Mouse (Mus musculus) hindbrain, embryonic 14.5 days (tissue): ENCODE measurements around the gene Gpr26. TPM values are rescaled to one million over a fixed set of nuclear protein-coding genes. Genes with fewer than 3 reads are reported as not detected.

Experiments used
- ATAC-seq: fragments of 200-750 bp; cut with Nextera tagmentation; 2 replicates; pipeline ENCODE4 v1.8.0; 2017; ENCODE audit warnings: moderate number of reproducible peaks, mild to moderate bottlenecking, moderate TSS enrichment, moderate library complexity; ENCODE audit not compliant: low FRiP score
- DNase-seq: peaks from one replicate; pipeline ENCODE4 v3.0.0-alpha.2; 2015; ENCODE audit warnings: low spot score
- H3K27ac ChIP-seq: fragments of 300-500 bp; sonication (generic); 2 replicates; pipeline ENCODE4 v1.5.1; 2014; ENCODE audit warnings: mild to moderate bottlenecking, moderate library complexity
- H3K27me3 ChIP-seq: fragments of 300-500 bp; sonication (generic); 2 replicates; pipeline ENCODE4 v1.6.1; 2014; ENCODE audit warnings: mild to moderate bottlenecking, low read length, mixed read lengths; ENCODE audit not compliant: control insufficient read depth, insufficient read depth
- H3K36me3 ChIP-seq: fragments of 300-500 bp; sonication (generic); replicated peaks from 2 replicates; pipeline ENCODE4 v1.6.1; 2014; ENCODE audit not compliant: control insufficient read depth, insufficient read depth
- H3K4me1 ChIP-seq: fragments of 300-500 bp; sonication (generic); replicated peaks from 2 replicates; pipeline ENCODE4 v1.6.1; 2014; ENCODE audit warnings: antibody characterized with exemption, low read length, mixed read lengths; ENCODE audit not compliant: control insufficient read depth, insufficient read depth
- H3K4me2 ChIP-seq: fragments of 300-500 bp; sonication (generic); replicated peaks from 2 replicates; pipeline ENCODE4 v1.6.1; 2014; ENCODE audit warnings: mild to moderate bottlenecking, moderate library complexity
- H3K4me3 ChIP-seq: fragments of 300-500 bp; sonication (generic); replicated peaks from 2 replicates; pipeline ENCODE4 v1.5.1; 2014; ENCODE audit warnings: mild to moderate bottlenecking, low read length
- H3K9ac ChIP-seq: fragments of 300-500 bp; sonication (generic); 2 replicates; pipeline ENCODE4 v1.6.1; 2014
- H3K9me3 ChIP-seq: fragments of 300-500 bp; sonication (generic); 2 replicates; pipeline ENCODE4 v1.6.1; 2016; ENCODE audit warnings: low read length; ENCODE audit not compliant: control insufficient read depth
- WGBS: fragments of 180-500 bp; shearing (Covaris S2); extraction: QIAGEN DNeasy Blood & Tissue Kit; methylation state at CpG from one replicate; pipeline ENCODE4 v1.1.7; 2014; 5-methylcytosine and 5-hydroxymethylcytosine counted together
- polyA plus RNA-seq: library from polyadenylated mRNA; unstranded; fragments of >200 nt; fragmentation: Nextera tagmentation; extraction: Ambion mirVana; gene quantifications from 2 replicates; pipeline ENCODE4 v1.2.1, GENCODE M21; 2014

The Gpr26 gene
- 2.5 and 3.5 TPM in 2 replicates for polyA plus RNA-seq

- ATAC-seq: peak; percentile 77
- DNase-seq: peak; percentile 39
- peak within 1 kb of the TSS; percentile 83 for H3K4me2 ChIP-seq
- H3K36me3 ChIP-seq: no peaks in the 10 kb centered on the region
- peak within 1 kb of the TSS; percentile 64 for H3K4me3 ChIP-seq
- peaks cover 31% of the 10 kb centered on the region for H3K27me3 ChIP-seq
- WGBS: under 1% methylated on average over 27 of the region's 32 CpGs
- peak within 1 kb of the TSS; percentile 88 for H3K9ac ChIP-seq
- peak within 1 kb of the TSS; percentile 85 for H3K27ac ChIP-seq
- peaks cover 15% of the 10 kb centered on the region; the same call in 1 of the 2 replicates for H3K4me1 ChIP-seq
- no peaks in the 10 kb centered on the region for H3K9me3 ChIP-seq
These were observed at the start of gene Gpr26 for GRCm38 (mm10) chr7:131966023-131966915. Gene Gpr26, plus strand, starts transcription at chr7:131966460.

- DNase-seq: no peak
- no peak for ATAC-seq
- 53% methylated on average over 7 of the region's 7 CpGs for WGBS
These were observed 48.9 kb upstream of the Gpr26 start for GRCm38 (mm10) chr7:131917384-131917783.

GRCm38 (mm10) chr7:131927288-131928050 is 38.8 kb upstream of the Gpr26 start:
- 0 out of 2 replicates have a peak, but pooled peaks cover 5% of the 10 kb centered on the region for H3K4me1 ChIP-seq
- no peaks in the 10 kb centered on the region for H3K27me3 ChIP-seq
- no peak overlapping the region for H3K9ac ChIP-seq
- H3K27ac ChIP-seq: no peak overlapping the region
- no peak overlapping the region for H3K4me3 ChIP-seq
- H3K4me2 ChIP-seq: no peak overlapping the region
- ATAC-seq: no peak
- no peak for DNase-seq
- no peaks in the 10 kb centered on the region for H3K9me3 ChIP-seq
- H3K36me3 ChIP-seq: no peaks in the 10 kb centered on the region
- WGBS: 23% methylated on average over 9 of the region's 9 CpGs

More at GRCm38 (mm10) chr7:131917384-131917783, 48.9 kb upstream of the Gpr26 start:
- H3K9ac ChIP-seq: no peak overlapping the region
- no peaks in the 10 kb centered on the region for H3K4me1 ChIP-seq
- no peak overlapping the region for H3K4me3 ChIP-seq
- H3K4me2 ChIP-seq: no peak overlapping the region
- H3K36me3 ChIP-seq: no peaks in the 10 kb centered on the region
- no peak overlapping the region for H3K27ac ChIP-seq
- no peaks in the 10 kb centered on the region for H3K27me3 ChIP-seq
- no peaks in the 10 kb centered on the region for H3K9me3 ChIP-seq

- H3K9me3 ChIP-seq: peaks cover 6% of the 10 kb centered on the region; the same call in 1 of the 2 replicates
- no peaks in the 10 kb centered on the region for H3K4me1 ChIP-seq
- H3K27me3 ChIP-seq: no peaks in the 10 kb centered on the region
- DNase-seq: no peak
- no peak overlapping the region for H3K9ac ChIP-seq
- H3K4me3 ChIP-seq: no peak overlapping the region
- H3K4me2 ChIP-seq: no peak overlapping the region
- ATAC-seq: no peak
- WGBS: 83% methylated on average over 3 of the region's 3 CpGs
- H3K27ac ChIP-seq: no peak overlapping the region
- H3K36me3 ChIP-seq: no peaks in the 10 kb centered on the region
These were observed 28.6 kb upstream of the Gpr26 start for GRCm38 (mm10) chr7:131937611-131938010.

GRCm38 (mm10) chr7:131951131-131951530 is 15.1 kb upstream of the Gpr26 start:
- Histone ChIP-seq H3K36me3 (no peaks in the 10 kb centered on the region), H3K27ac (no peak overlapping the region), H3K27me3 (no peaks in the 10 kb centered on the region), H3K9ac (no peak overlapping the region), H3K4me3 (no peak overlapping the region), H3K4me1 (0 out of 2 replicates have a peak, but pooled peaks cover 3% of the 10 kb centered on the region), H3K9me3 (no peaks in the 10 kb centered on the region), H3K4me2 (no peak overlapping the region)
- no peak for DNase-seq
- no peak for ATAC-seq
- 74% methylated on average over 5 of the region's 5 CpGs for whole genome bisulfite sequencing

GRCm38 (mm10) chr7:131953402-131953801 is 12.9 kb upstream of the Gpr26 start:
- 46% methylated on average over 3 of the region's 3 CpGs for WGBS
- ATAC-seq (no peak), DNase-seq (no peak)
- no peaks in the 10 kb centered on the region for H3K36me3 ChIP-seq
- no peak overlapping the region for H3K27ac ChIP-seq
- H3K4me1 ChIP-seq: 0 out of 2 replicates have a peak, but pooled peaks cover 3% of the 10 kb centered on the region
- H3K9ac ChIP-seq: no peak overlapping the region
- no peak overlapping the region for H3K4me2 ChIP-seq
- H3K27me3 ChIP-seq: no peaks in the 10 kb centered on the region
- no peaks in the 10 kb centered on the region for H3K9me3 ChIP-seq
- H3K4me3 ChIP-seq: no peak overlapping the region

GRCm38 (mm10) chr7:131958705-131959104 is 7.6 kb upstream of the Gpr26 start:
- no peak overlapping the region for H3K4me2 ChIP-seq
- no peak for ATAC-seq
- DNase-seq: no peak
- no peaks in the 10 kb centered on the region for H3K27me3 ChIP-seq
- WGBS: 75% methylated on average over 1 of the region's 1 CpGs
- no peak overlapping the region for H3K4me3 ChIP-seq
- no peaks in the 10 kb centered on the region for H3K4me1 ChIP-seq
- no peak overlapping the region for H3K9ac ChIP-seq
- no peaks in the 10 kb centered on the region for H3K9me3 ChIP-seq
- no peak overlapping the region for H3K27ac ChIP-seq
- no peaks in the 10 kb centered on the region for H3K36me3 ChIP-seq

GRCm38 (mm10) chr7:131960551-131960950 is 5.7 kb upstream of the Gpr26 start:
- no peak overlapping the region for H3K4me2 ChIP-seq
- H3K4me1 ChIP-seq: no peaks in the 10 kb centered on the region
- no peak overlapping the region for H3K4me3 ChIP-seq
- DNase-seq (peak; percentile 42), ATAC-seq (no peak)
- no peak overlapping the region for H3K27ac ChIP-seq
- H3K36me3 ChIP-seq: no peaks in the 10 kb centered on the region
- no peak overlapping the region for H3K9ac ChIP-seq
- H3K27me3 ChIP-seq: peaks cover 9% of the 10 kb centered on the region; the same call in 1 of the 2 replicates
- no peaks in the 10 kb centered on the region for H3K9me3 ChIP-seq
- WGBS: 33% methylated on average over 6 of the region's 6 CpGs

- peak overlapping the region; percentile 85 for H3K27ac ChIP-seq
- peaks cover 31% of the 10 kb centered on the region for H3K27me3 ChIP-seq
- 5% methylated on average over 55 of the region's 57 CpGs for WGBS
- peak overlapping the region; percentile 88 for H3K9ac ChIP-seq
- H3K9me3 ChIP-seq: no peaks in the 10 kb centered on the region
- peak overlapping the region; percentile 83 for H3K4me2 ChIP-seq
- DNase-seq (no peak), ATAC-seq (peak; percentile 60; the same call in 1 of the 2 replicates)
- no peaks in the 10 kb centered on the region for H3K36me3 ChIP-seq
- peak overlapping the region; percentile 64 for H3K4me3 ChIP-seq
- peaks cover 15% of the 10 kb centered on the region; the same call in 1 of the 2 replicates for H3K4me1 ChIP-seq
These were observed 745 bp downstream of the Gpr26 start for GRCm38 (mm10) chr7:131966916-131967494.
